Mouse (Mus musculus) lung, postnatal 0 days (tissue): ENCODE measurements at regions not wholly inside any gene's neighbourhood (a gene's known extent, or its start where the extent isn't known, plus 50 kb on each side); places are given as distances from the start of the nearest gene placed in this dataset.

Source experiments
- ATAC-seq: fragments of 200-750 bp; cut with Nextera tagmentation; 2 replicates; pipeline ENCODE4 v1.8.0; 2017; ENCODE audit warnings: moderate library complexity
- DNase-seq: peaks from one replicate; pipeline ENCODE4 v3.0.0-alpha.2; 2016; ENCODE audit warnings: low spot score
- H3K27ac ChIP-seq: fragments of 300-500 bp; sonication (generic); 2 replicates; pipeline ENCODE4 v1.5.1; 2014; ENCODE audit warnings: antibody characterized with exemption, mild to moderate bottlenecking, low read length, mixed read lengths
- H3K27me3 ChIP-seq: fragments of 300-500 bp; sonication (generic); replicated peaks from 2 replicates; pipeline ENCODE4 v1.6.1; 2014; ENCODE audit warnings: low read length, mixed read lengths; ENCODE audit not compliant: insufficient read depth
- H3K36me3 ChIP-seq: fragments of 300-500 bp; sonication (generic); 2 replicates; pipeline ENCODE4 v1.6.1; 2014; ENCODE audit warnings: low read length, mixed read lengths; ENCODE audit not compliant: insufficient read depth
- H3K4me1 ChIP-seq: fragments of 300-500 bp; sonication (generic); 2 replicates; pipeline ENCODE4 v1.6.1; 2014; ENCODE audit warnings: antibody characterized with exemption, low read depth, low read length, mixed read lengths; ENCODE audit not compliant: insufficient read depth
- H3K4me2 ChIP-seq: fragments of 300-500 bp; sonication (generic); replicated peaks from 2 replicates; pipeline ENCODE4 v1.6.1; 2014; ENCODE audit warnings: low read depth, mild to moderate bottlenecking, low read length, moderate library complexity, mixed read lengths
- H3K4me3 ChIP-seq: fragments of 300-500 bp; sonication (generic); 2 replicates; pipeline ENCODE4 v1.5.1; 2014; ENCODE audit warnings: low read depth, low read length
- H3K9ac ChIP-seq: fragments of 300-500 bp; sonication (generic); replicated peaks from 2 replicates; pipeline ENCODE4 v1.6.1; 2014; ENCODE audit warnings: low read depth, mild to moderate bottlenecking
- H3K9me3 ChIP-seq: fragments of 300-500 bp; sonication (generic); 2 replicates; pipeline ENCODE4 v1.6.1; 2016; ENCODE audit warnings: low read length, mixed read lengths
- CTCF ChIP-seq: IDR thresholded peaks from 2 replicates; pipeline ENCODE4 v1.5.1; 2016; ENCODE audit warnings: antibody characterized with exemption, mild to moderate bottlenecking
- EP300 ChIP-seq: IDR thresholded peaks from 2 replicates; pipeline ENCODE4 v1.6.1; 2016; ENCODE audit warnings: antibody characterized with exemption, mild to moderate bottlenecking, control low read depth
- WGBS: fragments of 180-500 bp; shearing (Covaris S2); extraction: QIAGEN DNeasy Blood & Tissue Kit; methylation state at CpG from one replicate; pipeline ENCODE4 v1.1.7; 2014; 5-methylcytosine and 5-hydroxymethylcytosine counted together

GRCm38 (mm10) chr9:33549395-33549794, 913.4 kb downstream of the Ets1 start:
- Histone ChIP-seq H3K4me1 (no peaks in the 10 kb centered on the region), H3K27ac (no peak overlapping the region), H3K27me3 (no peaks in the 10 kb centered on the region), H3K36me3 (no peaks in the 10 kb centered on the region), H3K4me2 (no peak overlapping the region), H3K9me3 (no peaks in the 10 kb centered on the region), H3K9ac (no peak overlapping the region), H3K4me3 (no peak overlapping the region)
- 72% methylated on average over 5 of the region's 5 CpGs for WGBS
- DNase-seq (peak; percentile 14), ATAC-seq (peak; percentile 32; the same call in 1 of the 2 replicates)
- TF ChIP-seq EP300 (no peak), CTCF (no peak)

- no peak for ATAC-seq
- H3K9ac ChIP-seq = no peak overlapping the region
- H3K4me3 ChIP-seq = no peak overlapping the region
- no peaks in the 10 kb centered on the region for H3K9me3 ChIP-seq
- H3K27me3 ChIP-seq = no peaks in the 10 kb centered on the region
- WGBS = 80% methylated on average over 2 of the region's 2 CpGs
- H3K4me1 ChIP-seq = no peaks in the 10 kb centered on the region
- no peaks in the 10 kb centered on the region for H3K36me3 ChIP-seq
- DNase-seq = no peak
- no peak overlapping the region for H3K27ac ChIP-seq
- H3K4me2 ChIP-seq = no peak overlapping the region
- no peak for TF ChIP-seq EP300
- no peak for TF ChIP-seq CTCF
These were observed 913.7 kb upstream of the Kirrel3 start for GRCm38 (mm10) chr9:33571990-33572389.

GRCm38 (mm10) chr9:33611511-33611910, 874.2 kb upstream of the Kirrel3 start:
- no peaks in the 10 kb centered on the region for H3K4me1 ChIP-seq
- H3K27me3 ChIP-seq = no peaks in the 10 kb centered on the region
- no peak for ATAC-seq
- H3K4me3 ChIP-seq = no peak overlapping the region
- 57% methylated on average over 1 of the region's 1 CpGs for WGBS
- no peaks in the 10 kb centered on the region for H3K36me3 ChIP-seq
- H3K9ac ChIP-seq = no peak overlapping the region
- no peak overlapping the region for H3K4me2 ChIP-seq
- no peaks in the 10 kb centered on the region for H3K9me3 ChIP-seq
- TF ChIP-seq CTCF (no peak), EP300 (no peak)
- no peak for DNase-seq
- no peak overlapping the region for H3K27ac ChIP-seq

GRCm38 (mm10) chr9:33624378-33624777, 861.3 kb upstream of the Kirrel3 start:
- Histone ChIP-seq H3K4me3 (no peak overlapping the region), H3K9ac (no peak overlapping the region), H3K9me3 (no peaks in the 10 kb centered on the region), H3K27me3 (no peaks in the 10 kb centered on the region), H3K4me2 (no peak overlapping the region), H3K36me3 (no peaks in the 10 kb centered on the region), H3K4me1 (no peaks in the 10 kb centered on the region), H3K27ac (no peak overlapping the region)
- 81% methylated on average over 1 of the region's 1 CpGs for WGBS
- no peak for TF ChIP-seq EP300
- TF ChIP-seq CTCF = no peak
- ATAC-seq (no peak), DNase-seq (no peak)

GRCm38 (mm10) chr9:33629731-33630473, 855.8 kb upstream of the Kirrel3 start:
- Histone ChIP-seq H3K4me3 (no peak overlapping the region), H3K4me2 (no peak overlapping the region), H3K9me3 (no peaks in the 10 kb centered on the region), H3K27me3 (no peaks in the 10 kb centered on the region), H3K9ac (no peak overlapping the region), H3K4me1 (no peaks in the 10 kb centered on the region), H3K36me3 (no peaks in the 10 kb centered on the region), H3K27ac (no peak overlapping the region)
- TF ChIP-seq CTCF = no peak
- no peak for TF ChIP-seq EP300
- WGBS = 60% methylated on average over 6 of the region's 6 CpGs
- DNase-seq = no peak
- no peak for ATAC-seq

- H3K4me1 ChIP-seq = no peaks in the 10 kb centered on the region
- ATAC-seq = no peak
- no peaks in the 10 kb centered on the region for H3K36me3 ChIP-seq
- H3K9me3 ChIP-seq = no peaks in the 10 kb centered on the region
- no peak for DNase-seq
- WGBS = 82% methylated on average over 5 of the region's 5 CpGs
- no peak overlapping the region for H3K4me2 ChIP-seq
- H3K27me3 ChIP-seq = no peaks in the 10 kb centered on the region
- H3K27ac ChIP-seq = no peak overlapping the region
- H3K4me3 ChIP-seq = no peak overlapping the region
- TF ChIP-seq EP300 = no peak
- no peak for TF ChIP-seq CTCF
- no peak overlapping the region for H3K9ac ChIP-seq
These were observed 822.7 kb upstream of the Kirrel3 start for GRCm38 (mm10) chr9:33662978-33663377.
